Mouse (Mus musculus) stomach, postnatal 0 days (tissue): ENCODE results near the gene Sfxn5. TPM values are rescaled to one million over a fixed set of nuclear protein-coding genes. Genes with fewer than 3 reads are reported as not detected.

ENCODE experiments used
- ATAC-seq: fragments of 200-750 bp; cut with Nextera tagmentation; 2 replicates; pipeline ENCODE4 v1.8.0; 2017; ENCODE audit not compliant: low FRiP score, low TSS enrichment
- DNase-seq: peaks from one replicate; pipeline ENCODE4 v3.0.0-alpha.2; 2016; ENCODE audit warnings: low spot score
- H3K27ac ChIP-seq: fragments of 300-500 bp; sonication (generic); replicated peaks from 2 replicates; pipeline ENCODE4 v1.5.1; 2014; ENCODE audit warnings: mild to moderate bottlenecking, control low read depth
- H3K27me3 ChIP-seq: fragments of 300-500 bp; sonication (generic); 2 replicates; pipeline ENCODE4 v1.6.1; 2014; ENCODE audit warnings: low read length; ENCODE audit not compliant: control insufficient read depth, insufficient read depth
- H3K36me3 ChIP-seq: fragments of 300-500 bp; sonication (generic); 2 replicates; pipeline ENCODE4 v1.6.1; 2014; ENCODE audit warnings: low read length, mixed read lengths; ENCODE audit not compliant: control insufficient read depth, insufficient read depth
- H3K4me1 ChIP-seq: fragments of 300-500 bp; sonication (generic); replicated peaks from 2 replicates; pipeline ENCODE4 v1.6.1; 2014; ENCODE audit warnings: antibody characterized with exemption; ENCODE audit not compliant: control insufficient read depth, insufficient read depth
- H3K4me2 ChIP-seq: fragments of 300-500 bp; sonication (generic); replicated peaks from 2 replicates; pipeline ENCODE4 v1.6.1; 2014; ENCODE audit warnings: low read depth, mild to moderate bottlenecking, control low read depth, moderate library complexity
- H3K4me3 ChIP-seq: fragments of 300-500 bp; sonication (generic); 2 replicates; pipeline ENCODE4 v1.5.1; 2014; ENCODE audit warnings: low read depth, low read length, control low read depth
- H3K9ac ChIP-seq: fragments of 300-500 bp; sonication (generic); 2 replicates; pipeline ENCODE4 v1.6.1; 2014; ENCODE audit warnings: mild to moderate bottlenecking, low read length, control low read depth, mixed read lengths
- H3K9me3 ChIP-seq: fragments of 300-500 bp; sonication (generic); 2 replicates; pipeline ENCODE4 v1.6.1; 2016; ENCODE audit warnings: low read length; ENCODE audit not compliant: control insufficient read depth
- CTCF ChIP-seq: IDR thresholded peaks from 2 replicates; pipeline ENCODE4 v1.5.1; 2016; ENCODE audit warnings: antibody characterized with exemption, low read depth, mild to moderate bottlenecking, moderate library complexity
- EP300 ChIP-seq: optimal IDR thresholded peaks from 2 replicates; pipeline ENCODE3; 2016; ENCODE audit warnings: antibody characterized with exemption
- WGBS: fragments of 180-500 bp; shearing (Covaris S2); extraction: QIAGEN DNeasy Blood & Tissue Kit; methylation state at CpG from one replicate; pipeline ENCODE4 v1.1.7; 2014; 5-methylcytosine and 5-hydroxymethylcytosine counted together
- polyA plus RNA-seq: library from polyadenylated mRNA; unstranded; fragments of >200 nt; fragmentation: Nextera tagmentation; extraction: Ambion mirVana; gene quantifications from 2 replicates; pipeline ENCODE4 v1.2.1, GENCODE M21; 2015

Gene Sfxn5
- polyA plus RNA-seq, 1 experiment from 2014 or later = 8.4 TPM

DNA sequence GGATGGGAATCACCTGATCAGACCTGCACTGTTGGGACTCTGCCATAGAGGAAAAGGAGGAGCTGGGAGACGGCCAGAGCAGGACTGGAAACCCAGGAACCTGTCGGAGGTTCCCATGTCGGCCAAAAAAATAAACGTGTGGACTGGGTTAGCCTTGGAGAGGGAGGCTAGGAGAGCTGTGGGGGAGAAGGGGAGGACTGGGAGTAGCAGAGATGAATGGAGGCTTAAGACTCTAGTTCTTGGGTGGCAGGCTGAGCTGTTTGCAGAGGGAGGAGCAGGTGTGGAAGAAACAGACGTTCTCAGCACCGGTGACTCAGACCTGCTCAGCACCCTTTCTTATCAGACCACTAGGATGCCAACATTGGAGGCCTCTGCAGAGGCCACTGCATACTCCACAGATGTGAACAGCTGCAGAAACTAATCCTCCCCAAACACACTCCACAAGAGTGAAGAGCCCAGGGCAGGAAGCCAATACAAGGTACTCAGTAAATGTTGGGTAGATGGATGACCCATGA lies 1.9 kb downstream of the Sfxn5 start:
- DNase-seq (peak; percentile 76), ATAC-seq (peak; percentile 75)
- Histone ChIP-seq H3K36me3 (no peaks in the 10 kb centered on the region), H3K4me3 (no peak overlapping the region), H3K4me2 (no peak overlapping the region), H3K27ac (peak overlapping the region; percentile 53), H3K27me3 (no peaks in the 10 kb centered on the region), H3K4me1 (peaks cover 3% of the 10 kb centered on the region; the same call in 1 of the 2 replicates), H3K9me3 (no peaks in the 10 kb centered on the region), H3K9ac (no peak overlapping the region)
- WGBS = 21% methylated on average over 6 of the region's 6 CpGs
- no peak for TF ChIP-seq EP300
- no peak for TF ChIP-seq CTCF

- Histone ChIP-seq H3K9ac (no peak overlapping the region), H3K27ac (no peak overlapping the region), H3K27me3 (no peaks in the 10 kb centered on the region), H3K4me1 (peaks cover 3% of the 10 kb centered on the region; the same call in 1 of the 2 replicates), H3K9me3 (no peaks in the 10 kb centered on the region), H3K4me2 (no peak overlapping the region), H3K4me3 (no peak overlapping the region), H3K36me3 (no peaks in the 10 kb centered on the region)
- ATAC-seq (no peak), DNase-seq (no peak)
- TF ChIP-seq EP300 (no peak), CTCF (no peak)
- 90% methylated on average over 4 of the region's 4 CpGs for WGBS
Observed at GRCm38 (mm10) chr6:85329666-85330185, 3.5 kb downstream of the Sfxn5 start.

GRCm38 (mm10) chr6:85326564-85326963 lies 6.7 kb downstream of the Sfxn5 start:
- TF ChIP-seq EP300 (no peak), CTCF (no peak)
- H3K4me1 ChIP-seq = no peaks in the 10 kb centered on the region
- H3K36me3 ChIP-seq = no peaks in the 10 kb centered on the region
- no peak overlapping the region for H3K4me2 ChIP-seq
- DNase-seq (no peak), ATAC-seq (no peak)
- no peaks in the 10 kb centered on the region for H3K27me3 ChIP-seq
- H3K9me3 ChIP-seq = no peaks in the 10 kb centered on the region
- no peak overlapping the region for H3K9ac ChIP-seq
- H3K27ac ChIP-seq = no peak overlapping the region
- H3K4me3 ChIP-seq = no peak overlapping the region
- 82% methylated on average over 4 of the region's 4 CpGs for WGBS

GRCm38 (mm10) chr6:85325109-85325508 lies 8.1 kb downstream of the Sfxn5 start:
- 23% methylated on average over 2 of the region's 2 CpGs for WGBS
- DNase-seq = no peak

DNA sequence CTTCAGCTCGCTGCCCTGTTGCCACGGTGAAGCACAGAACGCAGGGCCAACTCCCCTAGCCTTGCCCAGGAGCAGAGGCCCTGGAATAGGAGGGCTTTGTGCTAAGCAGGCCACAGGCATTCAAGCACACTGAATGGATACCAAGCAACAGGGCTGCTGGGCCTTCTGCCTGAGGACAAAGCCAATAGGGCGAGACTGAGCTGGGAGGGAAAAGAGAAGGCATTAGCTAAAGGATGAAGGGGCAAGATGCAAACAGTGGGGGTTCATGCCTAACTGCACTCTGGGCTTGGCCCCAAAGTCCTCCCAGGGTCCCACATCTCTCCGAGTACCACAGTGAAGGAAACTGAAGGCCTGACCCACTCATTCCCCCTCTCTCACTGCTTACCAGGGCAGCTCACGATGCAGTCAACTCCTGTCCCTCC lies 12.8 kb downstream of the Sfxn5 start:
- Histone ChIP-seq H3K4me2 (no peak overlapping the region), H3K4me1 (no peaks in the 10 kb centered on the region), H3K27ac (no peak overlapping the region), H3K4me3 (no peak overlapping the region), H3K9me3 (no peaks in the 10 kb centered on the region), H3K36me3 (no peaks in the 10 kb centered on the region), H3K27me3 (no peaks in the 10 kb centered on the region), H3K9ac (no peak overlapping the region)
- DNase-seq = no peak
- ATAC-seq = no peak
- WGBS = 83% methylated on average over 6 of the region's 6 CpGs
- TF ChIP-seq CTCF (no peak), EP300 (no peak)

More at GRCm38 (mm10) chr6:85325109-85325508, 8.1 kb downstream of the Sfxn5 start:
- Histone ChIP-seq H3K4me3 (no peak overlapping the region), H3K27ac (no peak overlapping the region), H3K27me3 (no peaks in the 10 kb centered on the region), H3K9me3 (no peaks in the 10 kb centered on the region), H3K4me1 (no peaks in the 10 kb centered on the region), H3K4me2 (no peak overlapping the region), H3K9ac (no peak overlapping the region), H3K36me3 (no peaks in the 10 kb centered on the region)
- 0 out of 2 replicates have a peak, but pooled peaks have one; percentile 40 for ATAC-seq
- TF ChIP-seq CTCF (no peak), EP300 (no peak)

DNA sequence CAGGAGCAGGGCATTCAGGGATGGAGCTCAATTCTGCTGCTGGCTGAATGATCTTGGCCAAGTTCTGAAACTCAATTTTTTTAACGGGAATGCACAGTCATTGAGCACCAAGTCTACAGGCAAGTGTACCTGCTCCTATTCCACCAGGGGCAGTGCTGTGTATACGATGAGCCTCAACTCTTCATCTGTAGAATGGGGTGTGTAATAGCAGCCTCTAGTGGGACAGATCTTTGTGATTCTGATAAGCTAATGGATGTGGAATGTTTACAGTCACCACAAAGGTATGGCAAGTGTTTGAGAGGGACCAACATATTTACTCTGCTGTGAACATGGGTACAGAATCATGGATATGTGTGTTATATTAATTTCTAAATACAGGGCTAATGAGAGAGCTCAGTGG lies 17.0 kb downstream of the Sfxn5 start:
- Histone ChIP-seq H3K4me1 (no peaks in the 10 kb centered on the region), H3K4me3 (no peak overlapping the region), H3K9me3 (no peaks in the 10 kb centered on the region), H3K36me3 (no peaks in the 10 kb centered on the region), H3K27me3 (no peaks in the 10 kb centered on the region), H3K4me2 (no peak overlapping the region), H3K27ac (no peak overlapping the region), H3K9ac (no peak overlapping the region)
- WGBS = 94% methylated on average over 2 of the region's 2 CpGs
- TF ChIP-seq EP300 (no peak), CTCF (no peak)
- DNase-seq = no peak
- no peak for ATAC-seq
